Mouse (Mus musculus) thymus, adult 2 months (tissue): Measurements from ENCODE around the gene Gm20388.

Source experiments
- CTCF ChIP-seq: fragments of 200-500 bp; IDR thresholded peaks from 2 replicates; pipeline ENCODE4 v1.5.1; 2012; ENCODE audit warnings: mild to moderate bottlenecking, control low read depth, low read length, moderate library complexity, borderline replicate concordance; ENCODE audit not compliant: control insufficient read depth, poor library complexity, insufficient read depth; ENCODE audit errors: extremely low read depth
- POLR2A ChIP-seq: fragments of 200-500 bp; IDR thresholded peaks from 2 replicates; pipeline ENCODE4 v1.6.1; 2012; ENCODE audit warnings: mild to moderate bottlenecking, low read length, control low read depth, moderate library complexity; ENCODE audit not compliant: control insufficient read depth, poor library complexity, insufficient read depth; ENCODE audit errors: extremely low read depth

- no peak for TF ChIP-seq CTCF
- no peak for TF ChIP-seq POLR2A
Observed at GRCm38 (mm10) chr8:122751342-122751741, 2840.7 kb downstream of the Gm20388 start.
